Mouse (Mus musculus) retina, adult 2 months (tissue): Measurements from ENCODE around the gene Skp1a.

Source experiments
- DNase-seq: peaks from one replicate; pipeline ENCODE4 v3.0.0-alpha.2; 2012; ENCODE audit warnings: low read depth, low spot score

Skp1a gene

DNA sequence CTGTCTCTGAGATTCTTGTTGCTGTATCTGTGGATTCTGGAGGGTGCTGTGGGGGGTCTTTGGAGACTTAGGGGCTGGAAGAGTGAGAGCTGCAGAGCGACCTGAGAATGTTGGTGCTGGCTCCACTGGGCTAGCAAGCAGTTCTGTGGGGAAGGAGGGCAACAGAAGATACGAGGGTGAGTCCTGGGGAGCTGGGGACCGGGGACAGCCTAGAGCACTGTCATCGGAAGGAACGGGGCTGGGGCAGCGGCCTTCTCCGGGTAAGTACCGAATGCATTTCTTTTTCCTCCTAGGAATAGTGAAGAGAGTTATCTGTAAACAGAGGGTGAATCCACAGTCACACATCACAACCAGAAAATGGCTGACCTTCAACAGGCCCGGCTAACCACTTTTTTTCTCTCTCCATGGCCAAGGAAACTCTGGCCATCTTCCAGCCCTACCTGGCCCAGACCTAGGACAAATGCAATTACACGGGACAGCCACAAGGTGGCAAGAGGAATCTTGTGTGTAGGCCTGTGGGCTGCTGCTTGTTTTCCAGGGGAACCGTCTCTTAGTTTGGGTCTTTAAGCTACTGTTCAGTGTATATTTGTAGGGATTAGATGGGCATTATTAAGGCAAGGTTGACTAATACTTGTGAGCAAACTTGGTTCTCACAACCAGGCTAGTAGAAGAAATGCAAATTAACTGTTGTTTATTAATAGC is 22.0 kb downstream of the Skp1a start:
- DNase-seq = peak; percentile 34

DNA sequence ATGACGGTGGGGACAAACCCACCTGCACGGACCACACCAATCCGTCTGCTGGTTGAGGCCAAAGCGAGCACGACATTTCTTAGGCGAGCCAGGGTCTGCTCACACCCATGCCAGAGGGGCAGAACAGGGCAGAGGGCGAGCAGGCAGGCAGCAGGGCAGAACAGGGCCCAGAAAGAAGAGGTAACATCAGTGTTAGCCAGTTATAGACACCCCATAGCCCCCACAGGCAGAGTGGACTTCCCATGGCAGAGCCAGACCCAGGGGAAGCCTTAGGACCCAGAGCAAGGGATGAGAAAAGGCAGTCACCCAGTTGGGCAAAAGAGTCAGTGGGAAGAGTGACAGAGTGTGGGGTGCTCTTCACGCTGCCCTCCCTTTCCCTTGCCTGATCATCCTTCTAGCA is 23.3 kb downstream of the Skp1a start:
- DNase-seq = no peak

DNA sequence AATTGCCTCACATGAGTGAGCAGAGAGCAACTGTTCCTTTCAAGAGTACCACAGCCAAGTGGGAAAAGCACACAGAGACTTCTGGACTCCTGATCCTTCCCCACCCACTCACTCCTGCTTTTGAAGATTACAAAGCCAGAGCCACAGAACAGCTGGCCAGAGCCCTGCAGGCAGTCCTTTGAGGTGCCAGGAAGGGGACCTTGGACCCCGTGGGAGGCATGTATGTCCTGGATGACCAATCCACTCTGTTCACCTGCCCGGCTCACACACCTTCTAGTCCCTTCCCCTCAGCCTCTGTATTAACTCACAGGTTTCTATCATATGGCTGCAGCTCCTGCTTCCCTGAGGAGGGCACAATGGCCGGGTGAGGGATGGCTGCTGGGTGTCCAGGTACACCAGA is 25.6 kb downstream of the Skp1a start:
- DNase-seq = no peak

DNA sequence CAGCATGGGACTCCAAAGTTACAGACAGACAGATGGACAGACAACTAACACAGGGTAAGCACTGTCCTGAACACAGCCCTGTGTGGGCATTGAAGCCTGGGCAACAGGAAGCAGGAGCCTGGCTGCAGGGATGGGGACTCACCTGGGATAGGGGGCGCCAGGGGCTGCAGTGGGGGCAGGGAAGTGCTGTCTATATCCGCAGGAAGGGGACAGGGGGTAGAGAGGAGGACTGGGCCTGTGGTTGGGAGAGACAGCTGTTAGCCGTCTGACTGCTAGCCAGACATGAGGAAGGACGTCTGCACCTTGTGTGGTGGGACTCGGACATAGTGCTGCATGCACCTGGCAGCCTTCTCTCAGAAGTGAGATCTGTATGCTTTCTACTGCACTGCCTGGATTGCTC is 26.9 kb downstream of the Skp1a start:
- no peak for DNase-seq

DNA sequence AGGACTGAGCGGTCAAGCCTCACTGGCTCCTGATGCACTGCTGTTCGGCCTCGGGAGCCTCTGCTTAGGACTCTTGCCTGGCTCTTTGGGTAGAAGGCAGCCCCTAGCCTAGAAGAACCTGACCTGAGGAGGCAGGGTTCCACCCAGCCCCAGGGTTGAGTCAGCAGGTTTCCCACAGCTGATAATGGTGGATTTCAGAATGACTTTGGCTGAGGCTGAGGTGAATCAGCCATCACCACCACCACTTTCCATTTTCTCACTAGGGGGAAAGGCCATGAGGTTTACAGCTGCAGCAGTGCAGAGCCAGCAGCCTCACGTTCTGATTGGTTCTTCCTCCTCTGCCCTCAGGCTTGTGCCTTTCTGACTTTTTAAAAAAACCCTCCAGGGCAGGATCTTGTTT is 29.1 kb downstream of the Skp1a start:
- DNase-seq = no peak

DNA sequence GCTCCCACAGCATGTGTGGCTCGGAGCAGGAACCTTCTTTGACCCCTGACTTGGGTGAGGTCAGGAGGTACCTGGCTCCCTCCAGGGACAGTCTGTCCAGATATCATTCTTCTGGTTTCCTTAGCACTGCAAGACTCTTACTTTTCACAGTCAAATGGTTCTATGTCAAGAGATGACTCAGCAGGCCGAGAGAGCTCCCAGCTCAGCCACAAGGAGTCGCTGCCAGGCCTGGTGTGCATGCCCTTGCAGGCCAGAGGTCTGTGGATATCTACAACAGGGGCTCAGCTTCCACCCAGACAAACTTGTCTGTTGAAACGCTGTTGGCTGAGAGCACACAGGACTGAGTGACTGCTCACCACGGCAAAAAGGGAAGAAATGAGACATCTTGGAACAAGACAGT is 30.1 kb downstream of the Skp1a start:
- no peak for DNase-seq

DNA sequence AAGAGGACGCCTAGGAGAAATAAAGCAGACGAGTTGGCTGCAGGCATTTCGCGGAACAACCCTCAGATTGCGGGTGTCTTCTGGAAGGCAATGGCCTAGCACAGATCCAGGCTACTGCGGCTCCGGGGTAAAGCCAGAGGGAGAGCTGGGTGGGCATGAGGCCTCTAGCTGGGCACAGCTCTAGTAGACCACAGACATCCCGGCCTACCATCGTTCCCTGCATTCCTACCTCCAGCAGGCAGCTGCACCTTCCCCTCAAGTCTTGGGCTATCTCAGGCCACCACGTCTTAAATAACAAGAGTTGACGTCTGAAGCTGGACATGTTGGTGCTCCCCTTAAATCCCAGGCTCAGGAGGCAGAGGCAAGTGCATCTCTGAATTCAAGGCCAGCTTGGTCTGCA is 30.5 kb downstream of the Skp1a start:
- DNase-seq = no peak

DNA sequence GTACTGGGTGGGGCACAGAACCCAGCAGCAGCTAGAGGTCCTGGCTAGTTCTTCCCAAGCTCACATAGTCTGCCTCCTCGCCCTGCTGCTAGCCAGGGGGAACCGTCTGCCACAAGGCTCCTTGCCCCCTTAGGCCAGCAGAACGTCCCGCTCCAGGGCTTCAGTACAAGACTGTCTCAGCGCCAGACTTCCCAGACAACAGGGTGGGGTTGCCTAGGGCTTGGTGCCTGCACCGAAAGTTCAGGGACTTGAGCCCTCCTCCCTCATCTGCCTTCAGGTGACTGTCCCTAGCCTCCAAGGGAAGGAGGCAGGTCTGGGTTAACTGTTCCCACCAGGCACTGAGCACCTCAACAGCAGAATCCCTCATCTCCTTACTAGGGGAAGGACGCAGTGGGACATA is 33.1 kb downstream of the Skp1a start:
- no peak for DNase-seq

DNA sequence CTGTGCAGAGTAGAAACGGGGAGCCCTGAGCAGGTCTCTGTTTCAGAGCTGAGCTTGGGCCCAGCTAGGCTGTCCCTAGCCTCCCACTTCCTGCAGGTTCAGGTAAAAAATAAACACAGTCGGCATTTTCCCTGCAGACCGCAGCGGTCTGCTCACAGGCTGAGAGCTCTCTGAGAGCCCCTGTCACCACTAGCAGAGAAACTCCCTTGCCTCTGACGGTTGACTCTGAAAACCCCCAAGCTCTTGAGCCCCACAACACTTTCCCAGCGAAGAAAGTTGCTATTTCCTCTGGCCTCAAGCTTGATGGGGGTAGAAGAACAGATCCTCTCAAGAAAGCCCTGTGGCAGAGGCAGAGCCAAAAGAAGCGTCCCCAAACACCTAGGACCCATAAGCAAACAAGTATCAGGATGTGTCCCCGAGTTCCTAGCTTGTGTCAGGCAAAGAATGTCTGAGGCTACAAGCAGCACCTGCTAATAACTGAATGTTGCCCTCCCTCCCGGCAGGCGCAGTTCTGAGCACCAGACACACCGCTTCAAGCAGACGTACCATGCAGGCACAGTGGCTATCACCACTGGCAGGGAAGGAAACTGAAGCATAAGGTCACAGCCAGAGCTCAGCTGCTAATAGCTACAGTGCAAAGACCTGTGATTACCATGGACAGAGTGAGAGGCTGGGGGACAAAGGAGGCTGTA is 34.0 kb downstream of the Skp1a start:
- no peak for DNase-seq

DNA sequence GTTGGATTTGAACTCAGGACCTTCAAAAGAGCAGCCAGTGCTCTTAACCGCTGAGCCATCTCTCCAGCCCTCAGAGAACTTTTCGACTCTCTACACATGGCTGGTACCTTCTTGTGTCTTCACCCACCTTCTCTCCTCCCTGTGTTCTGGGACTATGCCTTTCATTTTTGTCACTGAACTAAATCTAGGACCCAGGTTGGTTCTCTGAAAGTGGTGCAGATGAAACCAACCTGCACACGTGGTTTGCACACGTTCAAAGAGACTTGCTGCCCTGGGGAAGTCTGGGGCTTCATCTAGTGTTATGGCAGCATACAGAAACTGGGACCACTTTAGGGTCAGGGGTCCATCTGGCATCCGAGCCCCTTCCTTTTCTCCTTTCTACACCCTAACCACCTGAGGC is 35.5 kb downstream of the Skp1a start:
- no peak for DNase-seq

DNA sequence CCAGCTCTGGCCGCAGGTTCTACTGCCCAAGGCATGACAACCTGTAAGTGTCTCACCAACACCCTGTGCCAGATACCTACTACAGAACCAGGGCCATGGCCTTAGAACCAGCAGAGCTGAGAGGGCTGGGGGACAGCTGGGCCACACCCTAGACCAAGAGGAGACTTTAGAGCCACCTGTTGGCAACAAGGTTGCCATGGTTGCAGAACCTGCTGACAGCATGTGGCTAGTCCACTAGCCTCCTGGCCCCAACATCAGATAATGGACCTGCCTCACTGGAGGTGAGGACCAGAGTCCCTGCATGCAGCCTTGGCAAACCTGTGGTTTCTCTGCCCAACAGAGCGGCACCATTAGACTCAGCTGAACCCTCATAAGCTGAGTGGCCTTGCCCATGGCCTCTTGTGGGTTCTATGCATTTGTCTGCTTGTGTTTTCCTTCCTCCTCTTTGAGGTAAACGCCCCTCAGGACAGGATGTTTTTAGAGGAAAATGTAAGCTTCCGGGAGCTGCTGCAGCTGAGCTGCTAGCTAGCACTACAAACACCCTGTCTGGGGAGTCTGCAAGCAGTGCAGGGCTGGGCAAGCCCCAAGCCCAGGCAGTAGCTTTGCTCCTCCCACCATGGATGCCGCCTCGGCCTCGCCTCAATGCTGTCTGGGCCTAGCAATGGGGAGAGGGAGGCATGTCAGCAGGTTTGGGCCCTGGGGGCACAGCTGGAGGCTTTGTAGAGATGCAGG is 36.5 kb downstream of the Skp1a start:
- no peak for DNase-seq

DNA sequence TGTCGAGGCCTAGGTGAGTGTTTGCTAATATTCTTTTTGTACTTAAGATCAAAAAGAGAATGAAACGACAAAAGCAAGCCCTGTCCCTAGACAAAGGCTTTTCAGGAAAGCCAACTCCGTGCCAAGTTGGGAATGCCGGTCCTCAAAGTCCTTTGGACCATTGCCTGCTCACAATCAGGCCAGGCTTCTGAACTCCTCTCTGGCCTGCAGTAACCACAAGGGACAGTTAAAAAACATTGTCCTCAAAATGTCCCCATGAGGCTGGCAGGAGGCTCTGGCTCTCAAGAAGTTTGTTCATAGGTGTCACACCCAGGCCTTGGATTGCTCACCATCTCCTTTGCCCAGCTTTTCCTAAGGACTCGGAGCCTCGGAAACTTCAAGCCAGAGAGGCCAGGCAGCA is 38.0 kb downstream of the Skp1a start:
- DNase-seq = no peak

DNA sequence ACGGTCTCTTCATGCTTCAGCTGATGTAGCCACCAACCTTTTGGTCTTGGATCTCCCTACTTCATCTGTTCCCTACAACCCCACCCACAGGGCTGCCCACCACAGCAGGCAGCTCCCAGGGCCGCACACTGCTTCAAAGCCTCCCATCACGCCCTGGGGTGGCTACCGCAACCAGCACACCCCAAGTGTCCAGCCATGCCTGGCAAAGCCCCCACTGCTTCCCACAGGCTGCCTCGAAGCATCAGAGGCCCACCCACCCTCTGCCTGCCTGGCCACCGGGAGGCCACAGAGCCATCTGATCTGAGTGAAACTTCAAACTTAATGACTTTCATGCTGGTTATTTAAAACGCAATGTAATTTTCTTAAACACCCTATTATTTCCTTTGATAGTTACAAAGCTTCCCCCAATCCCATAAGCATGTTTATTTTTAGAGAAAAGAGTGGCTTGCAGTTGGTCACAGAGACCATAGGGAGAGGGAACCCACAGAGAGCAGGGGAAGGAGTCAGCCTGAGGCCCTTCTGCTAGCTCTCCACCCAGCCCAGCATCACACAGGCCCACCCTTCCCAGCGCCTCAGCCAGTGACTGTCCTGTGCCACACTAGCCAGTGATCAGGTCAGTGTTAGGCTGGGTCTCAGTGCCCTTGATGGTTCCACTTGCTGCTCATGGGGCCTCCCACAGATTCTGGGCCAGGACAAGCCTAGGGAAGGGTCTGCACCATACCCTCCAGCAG is 40.1 kb downstream of the Skp1a start:
- DNase-seq = no peak

DNA sequence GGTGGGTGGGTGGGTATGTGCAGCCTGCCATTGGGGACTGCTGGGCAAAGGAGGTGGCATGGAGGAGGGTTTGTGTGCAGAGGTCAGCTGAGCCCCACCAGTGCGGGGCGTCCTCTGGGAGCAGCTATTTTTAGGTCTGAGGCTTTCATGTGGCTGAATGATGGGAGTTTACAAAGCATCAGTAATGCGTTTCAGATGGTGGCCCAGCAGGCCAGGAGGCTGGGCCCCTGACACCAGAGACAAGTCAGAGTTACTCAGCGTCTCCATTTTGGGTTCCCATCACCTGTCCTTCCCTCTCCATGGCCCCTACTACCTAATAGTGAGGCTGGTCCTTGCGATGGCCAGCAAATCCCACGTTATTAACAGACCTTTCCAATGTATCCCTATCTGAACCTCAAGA is 40.8 kb downstream of the Skp1a start:
- no peak for DNase-seq

DNA sequence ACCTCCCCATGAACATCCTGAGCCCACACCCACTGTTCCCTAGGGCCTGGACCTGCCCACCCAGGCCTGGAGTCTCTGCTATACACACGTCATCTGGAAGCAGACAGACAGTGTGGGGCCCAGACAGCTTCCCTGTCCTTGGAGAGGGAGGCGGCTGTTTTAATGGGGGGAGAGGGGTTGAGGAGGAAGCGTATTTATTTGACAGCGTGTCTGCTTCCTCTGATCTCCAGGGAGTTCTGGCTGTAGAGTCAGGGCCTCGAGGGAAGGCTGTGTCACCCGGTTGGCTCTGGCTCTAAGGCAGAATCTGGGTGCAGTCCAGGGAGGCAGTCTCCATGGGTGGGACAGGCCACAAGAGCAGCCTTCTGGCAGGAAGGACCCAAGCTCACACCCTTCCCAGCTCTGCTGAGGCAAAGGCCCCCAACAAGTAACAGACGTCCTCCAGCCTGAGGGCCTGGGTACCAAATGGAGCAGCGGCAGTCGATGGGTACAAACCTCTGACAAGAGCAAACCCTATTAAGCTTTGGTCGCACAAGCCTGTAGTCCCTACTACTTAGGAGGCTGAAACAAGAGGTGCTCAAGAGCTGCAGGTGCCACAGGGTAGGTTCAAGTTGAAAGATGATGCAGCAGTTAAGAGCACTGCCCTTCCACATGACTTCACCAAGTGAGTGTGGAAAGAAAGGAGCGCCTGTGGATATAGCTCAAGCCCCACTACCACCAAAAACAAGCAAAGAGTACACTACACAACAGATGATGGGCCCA is 41.6 kb downstream of the Skp1a start:
- DNase-seq = no peak

DNA sequence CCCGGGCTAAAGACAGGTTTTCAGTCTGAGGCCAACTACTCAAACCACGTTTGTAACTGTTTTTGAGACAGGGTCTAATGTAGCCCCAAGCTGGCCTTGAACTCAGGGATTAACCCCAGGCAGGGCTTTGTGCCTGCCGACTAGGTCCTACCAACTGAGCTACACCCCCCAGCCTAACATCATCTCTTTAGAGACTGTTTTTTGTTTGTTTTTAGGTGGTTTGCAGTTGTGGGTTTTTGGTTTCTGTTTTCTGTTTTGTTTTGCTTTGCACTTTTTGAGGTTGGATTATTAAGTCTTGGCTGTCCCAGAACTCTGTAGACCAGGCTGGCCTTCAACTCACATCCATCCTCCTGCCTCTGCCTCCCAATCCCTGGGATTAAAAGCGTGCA is 42.1 kb downstream of the Skp1a start:
- DNase-seq = no peak

DNA sequence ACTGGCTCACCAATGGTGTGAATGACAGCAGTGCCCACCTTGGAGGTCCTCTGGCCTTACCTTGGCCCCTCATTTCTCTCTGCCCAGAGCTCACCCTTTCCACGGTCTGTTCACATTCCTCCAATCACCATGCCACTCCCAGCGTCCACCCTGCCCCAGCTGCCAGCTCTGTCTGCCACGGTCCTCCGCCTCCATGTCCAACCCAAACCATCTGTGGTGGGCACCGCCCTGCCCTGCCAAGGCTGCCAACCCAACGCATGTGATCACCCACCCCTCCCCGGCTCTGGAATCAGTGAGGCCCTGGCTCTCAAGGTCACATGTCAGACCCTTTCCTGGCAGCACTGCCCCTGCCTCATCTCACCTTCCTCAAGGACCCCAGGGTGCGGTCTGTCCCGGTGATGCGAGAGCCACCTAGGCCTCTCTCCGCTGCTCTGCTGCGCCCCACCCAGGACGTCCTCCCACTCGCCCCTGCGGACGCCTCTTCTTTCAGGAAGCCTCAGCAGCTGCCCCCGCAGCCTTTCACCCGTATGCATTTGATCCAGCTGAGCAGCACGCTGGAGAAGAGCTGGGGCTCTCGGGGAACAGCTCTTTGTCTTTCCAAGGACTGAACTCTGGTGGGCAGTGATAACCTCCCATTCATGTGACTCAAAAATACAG is 42.8 kb downstream of the Skp1a start:
- DNase-seq = no peak

DNA sequence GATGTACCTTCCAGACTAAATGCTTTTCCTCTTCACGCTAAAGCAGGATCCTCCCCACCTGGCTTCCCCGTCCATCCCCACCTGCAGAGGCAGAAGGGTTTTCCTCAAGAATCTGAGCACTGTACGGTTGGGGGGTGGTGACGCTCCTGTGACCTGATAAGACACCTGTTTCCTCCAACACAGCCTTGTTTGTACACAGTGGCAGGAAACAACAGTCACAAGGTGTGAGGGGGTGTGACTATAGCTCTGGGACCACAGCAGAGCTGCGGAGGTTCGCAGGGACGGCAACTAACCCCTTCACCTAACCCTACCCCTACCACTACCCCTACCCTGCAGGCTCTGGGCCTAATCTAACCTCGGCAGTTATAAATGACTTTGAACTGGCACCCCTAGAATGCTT is 43.6 kb downstream of the Skp1a start:
- DNase-seq = no peak

DNA sequence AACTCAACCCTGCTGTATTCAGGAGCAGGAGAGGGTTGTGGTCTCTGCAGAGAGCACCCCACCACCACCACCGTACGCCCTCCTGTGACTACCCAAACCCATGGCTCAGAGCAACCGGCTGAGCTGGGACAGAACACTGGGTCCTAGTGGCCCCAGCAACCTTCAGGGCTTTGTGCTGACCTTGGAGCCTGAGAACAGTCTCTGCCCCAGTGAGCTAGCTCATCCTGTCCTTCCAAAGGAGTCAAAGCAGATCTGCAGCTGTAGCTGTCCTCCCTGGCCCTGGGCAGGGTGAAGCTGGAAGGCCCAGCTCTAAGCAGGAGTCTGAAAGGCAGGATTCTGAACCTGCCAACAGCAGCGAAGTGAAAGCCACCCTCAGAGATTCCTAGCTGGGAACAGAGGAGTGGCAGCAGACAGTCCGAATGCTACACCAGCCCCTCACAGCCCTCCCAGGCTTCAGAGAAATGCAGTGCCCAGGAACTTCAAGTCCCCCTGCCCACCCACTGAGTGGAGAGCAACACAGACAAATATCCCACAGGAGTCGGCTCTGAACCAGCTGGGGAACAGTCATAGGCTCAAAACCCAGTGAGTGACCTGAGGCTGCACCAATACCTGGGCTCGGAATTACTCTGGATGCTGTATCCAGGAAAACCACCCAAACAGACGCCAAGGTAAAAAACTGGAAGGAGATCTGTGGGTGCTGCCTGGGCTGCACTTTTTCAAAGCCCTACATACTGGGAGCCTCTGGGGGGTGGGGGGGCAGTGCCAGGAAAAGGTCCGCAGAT is 44.2 kb downstream of the Skp1a start:
- no peak for DNase-seq

DNA sequence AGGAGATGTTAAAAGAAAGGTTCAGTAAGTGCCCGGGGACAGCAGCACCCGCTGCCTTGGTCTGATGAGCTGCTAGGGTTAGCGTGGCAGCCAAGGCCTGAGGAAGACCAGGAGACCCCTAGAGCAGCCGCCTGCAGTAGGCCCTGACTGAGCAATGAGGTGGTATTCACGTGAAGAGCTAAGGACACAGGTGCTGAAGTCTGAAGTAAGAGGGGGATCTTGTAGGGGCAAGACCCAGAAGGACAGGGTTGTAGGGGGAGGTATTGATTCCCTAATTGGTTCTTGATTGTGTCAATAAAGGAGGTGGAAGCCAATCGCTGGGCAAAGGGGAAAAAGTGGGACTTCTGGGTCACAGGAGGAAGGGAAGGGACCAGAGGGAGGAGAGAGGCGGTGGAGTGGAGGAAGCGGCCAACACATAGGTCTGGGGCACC is 45.2 kb downstream of the Skp1a start:
- DNase-seq = no peak
